Mouse (Mus musculus): ENCODE data around the gene Ptf1a. TPM values are rescaled to one million over a fixed set of nuclear protein-coding genes. Genes with fewer than 3 reads are reported as not detected.

Gene Ptf1a
- polyA plus RNA-seq, 1 experiment from 2014 or later, result 7.7 TPM

- H3K4me3 ChIP-seq, result 0 out of 2 replicates have a peak overlapping the region, but pooled peaks have one; percentile 9
- WGBS, result 2% methylated on average over 31 of the region's 31 CpGs
- H3K27ac ChIP-seq, result no peak overlapping the region
- H3K9ac ChIP-seq, result no peak overlapping the region
- peaks cover 23% of the 10 kb centered on the region for H3K4me1 ChIP-seq
- H3K4me2 ChIP-seq (replicated peaks), result peak overlapping the region; percentile 63
- peak; percentile 19; the same call in 1 of the 2 replicates for ATAC-seq (ENCODE audit: low FRiP score, low read depth)
- no peaks in the 10 kb centered on the region for H3K36me3 ChIP-seq
- H3K27me3 ChIP-seq (replicated peaks), result peaks cover 79% of the 10 kb centered on the region
- no peaks in the 10 kb centered on the region for H3K9me3 ChIP-seq
Observed at GRCm38 (mm10) chr2:19429691-19430690, 15.5 kb upstream of the Ptf1a start.

GRCm38 (mm10) chr2:19430746-19431145, 14.7 kb upstream of the Ptf1a start:
- Histone ChIP-seq H3K27ac (no peak overlapping the region), H3K36me3 (no peaks in the 10 kb centered on the region), H3K4me3 (peak overlapping the region; percentile 35), H3K4me1 (peaks cover 23% of the 10 kb centered on the region), H3K27me3 (replicated peaks) (peaks cover 78% of the 10 kb centered on the region), H3K4me2 (replicated peaks) (peak overlapping the region; percentile 63), H3K9me3 (no peaks in the 10 kb centered on the region), H3K9ac (no peak overlapping the region)
- peak; percentile 67 for ATAC-seq (ENCODE audit: low FRiP score, low read depth)
- WGBS, result under 1% methylated on average over 33 of the region's 33 CpGs

- no peaks in the 10 kb centered on the region for H3K9me3 ChIP-seq
- H3K27ac ChIP-seq, result no peak overlapping the region
- peaks cover 23% of the 10 kb centered on the region for H3K4me1 ChIP-seq
- peak; percentile 81 for ATAC-seq (ENCODE audit: low FRiP score, low read depth)
- WGBS, result under 1% methylated on average over 18 of the region's 18 CpGs
- no peak overlapping the region for H3K9ac ChIP-seq
- H3K4me3 ChIP-seq, result peak overlapping the region; percentile 35
- no peaks in the 10 kb centered on the region for H3K36me3 ChIP-seq
- H3K27me3 ChIP-seq (replicated peaks), result peaks cover 80% of the 10 kb centered on the region
- peak overlapping the region; percentile 63 for H3K4me2 ChIP-seq (replicated peaks)
Observed at GRCm38 (mm10) chr2:19431186-19431585, 14.3 kb upstream of the Ptf1a start.

GRCm38 (mm10) chr2:19431614-19432323, 13.7 kb upstream of the Ptf1a start:
- ATAC-seq (ENCODE audit: low FRiP score, low read depth), result peak; percentile 80
- Histone ChIP-seq H3K4me2 (replicated peaks) (peak overlapping the region; percentile 63), H3K27me3 (replicated peaks) (peaks cover 75% of the 10 kb centered on the region), H3K36me3 (no peaks in the 10 kb centered on the region), H3K9me3 (no peaks in the 10 kb centered on the region), H3K27ac (no peak overlapping the region), H3K4me1 (peaks cover 23% of the 10 kb centered on the region), H3K4me3 (no peak overlapping the region), H3K9ac (no peak overlapping the region)
- WGBS, result 1% methylated on average over 41 of the region's 41 CpGs

- Histone ChIP-seq H3K4me2 (replicated peaks) (peak overlapping the region; percentile 71; the same call in 1 of the 2 replicates), H3K27ac (no peak overlapping the region), H3K9me3 (no peaks in the 10 kb centered on the region), H3K4me3 (no peak overlapping the region), H3K4me1 (peaks cover 28% of the 10 kb centered on the region), H3K27me3 (replicated peaks) (peaks cover 93% of the 10 kb centered on the region), H3K9ac (no peak overlapping the region), H3K36me3 (no peaks in the 10 kb centered on the region)
- ATAC-seq (ENCODE audit: low FRiP score, low read depth), result no peak
- 1% methylated on average over 9 of the region's 9 CpGs for WGBS
Observed at GRCm38 (mm10) chr2:19444346-19444745, 1.1 kb upstream of the Ptf1a start.

GRCm38 (mm10) chr2:19445871-19446501, 523 bp downstream of the Ptf1a start:
- Histone ChIP-seq H3K4me2 (replicated peaks) (peak overlapping the region; percentile 71), H3K9ac (peak overlapping the region; percentile 47), H3K4me3 (peak overlapping the region; percentile 40), H3K27me3 (replicated peaks) (peaks cover 95% of the 10 kb centered on the region), H3K27ac (no peak overlapping the region), H3K9me3 (no peaks in the 10 kb centered on the region), H3K36me3 (no peaks in the 10 kb centered on the region), H3K4me1 (peaks cover 28% of the 10 kb centered on the region)
- under 1% methylated on average over 67 of the region's 67 CpGs for WGBS
- ATAC-seq (ENCODE audit: low FRiP score, low read depth), result peak; percentile 27; the same call in 1 of the 2 replicates

GRCm38 (mm10) chr2:19446746-19447145, 1.3 kb downstream of the Ptf1a start:
- Histone ChIP-seq H3K9ac (no peak overlapping the region), H3K4me2 (replicated peaks) (peak overlapping the region; percentile 71), H3K36me3 (no peaks in the 10 kb centered on the region), H3K27ac (no peak overlapping the region), H3K27me3 (replicated peaks) (peaks cover 95% of the 10 kb centered on the region), H3K4me3 (peak overlapping the region; percentile 40), H3K9me3 (no peaks in the 10 kb centered on the region), H3K4me1 (peaks cover 28% of the 10 kb centered on the region)
- 3% methylated on average over 7 of the region's 7 CpGs for WGBS
- no peak for ATAC-seq (ENCODE audit: low FRiP score, low read depth)

- peaks cover 41% of the 10 kb centered on the region for H3K4me1 ChIP-seq
- no peak overlapping the region for H3K27ac ChIP-seq
- under 1% methylated on average over 31 of the region's 31 CpGs for WGBS
- H3K9ac ChIP-seq, result no peak overlapping the region
- H3K36me3 ChIP-seq, result no peaks in the 10 kb centered on the region
- peak; percentile 18; the same call in 1 of the 2 replicates for ATAC-seq (ENCODE audit: low FRiP score, low read depth)
- peak overlapping the region; percentile 55 for H3K4me2 ChIP-seq (replicated peaks)
- peaks cover 95% of the 10 kb centered on the region for H3K27me3 ChIP-seq (replicated peaks)
- peak overlapping the region; percentile 11; the same call in 1 of the 2 replicates for H3K4me3 ChIP-seq
- no peaks in the 10 kb centered on the region for H3K9me3 ChIP-seq
Observed at GRCm38 (mm10) chr2:19448042-19448700, 2.7 kb downstream of the Ptf1a start.

- Histone ChIP-seq H3K27me3 (replicated peaks) (peaks cover 95% of the 10 kb centered on the region), H3K27ac (no peak overlapping the region), H3K4me3 (no peak overlapping the region), H3K4me2 (replicated peaks) (no peak overlapping the region), H3K9me3 (no peaks in the 10 kb centered on the region), H3K4me1 (peaks cover 46% of the 10 kb centered on the region), H3K9ac (no peak overlapping the region), H3K36me3 (no peaks in the 10 kb centered on the region)
- WGBS, result 12% methylated on average over 4 of the region's 4 CpGs
- ATAC-seq (ENCODE audit: low FRiP score, low read depth), result no peak
Observed at GRCm38 (mm10) chr2:19449308-19449707, 3.8 kb downstream of the Ptf1a start.

- Histone ChIP-seq H3K36me3 (no peaks in the 10 kb centered on the region), H3K27me3 (replicated peaks) (peaks cover 97% of the 10 kb centered on the region), H3K4me3 (peak overlapping the region; percentile 7), H3K9me3 (no peaks in the 10 kb centered on the region), H3K27ac (no peak overlapping the region), H3K9ac (no peak overlapping the region), H3K4me2 (replicated peaks) (peak overlapping the region; percentile 48), H3K4me1 (peaks cover 25% of the 10 kb centered on the region)
- WGBS, result under 1% methylated on average over 19 of the region's 19 CpGs
- ATAC-seq (ENCODE audit: low FRiP score, low read depth), result no peak
Observed at GRCm38 (mm10) chr2:19452531-19453055, 7.1 kb downstream of the Ptf1a start.

- no peak overlapping the region for H3K4me2 ChIP-seq (replicated peaks)
- 3% methylated on average over 5 of the region's 5 CpGs for WGBS
- H3K27ac ChIP-seq, result no peak overlapping the region
- no peak overlapping the region for H3K9ac ChIP-seq
- peaks cover 18% of the 10 kb centered on the region for H3K4me1 ChIP-seq
- H3K36me3 ChIP-seq, result no peaks in the 10 kb centered on the region
- no peak for ATAC-seq (ENCODE audit: low FRiP score, low read depth)
- H3K27me3 ChIP-seq (replicated peaks), result peaks cover 80% of the 10 kb centered on the region
- H3K4me3 ChIP-seq, result no peak overlapping the region
- H3K9me3 ChIP-seq, result no peaks in the 10 kb centered on the region
Observed at GRCm38 (mm10) chr2:19455228-19455627, 9.8 kb downstream of the Ptf1a start.
